26 mouse cellular contexts compared by ENCODE assay signal in the genomic region with DNA sequence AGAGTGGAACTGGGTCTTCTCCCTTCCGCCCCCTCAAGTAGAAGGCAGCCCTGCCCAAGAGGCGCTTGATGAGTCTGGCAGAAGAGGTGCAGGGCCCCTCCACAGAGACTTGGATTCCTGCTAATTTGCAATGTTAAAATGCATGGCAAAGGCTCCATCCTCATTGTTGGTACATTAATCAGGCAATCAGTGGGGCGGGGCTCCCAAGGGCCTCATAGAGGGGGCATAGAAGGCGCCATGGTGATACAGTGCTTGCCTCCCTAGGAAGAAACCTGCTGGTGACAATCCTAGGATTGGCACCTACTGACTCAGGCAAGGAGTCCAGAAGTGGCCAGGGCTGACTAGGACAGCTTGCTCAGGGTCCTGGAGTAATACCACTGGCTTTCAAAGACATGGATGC.
DNase-seq lines count a peak whose midpoint lies in the region; ATAC-seq and TF ChIP-seq lines count a peak whose summit lies in the region.
"Had no signal": no experiment of that assay in that cellular context is flagged by ENCODE, and none has a peak within 500 bp of the region (broad histone marks: within the 10 kb centered on the region; RNA-seq: fewer than 3 reads in every experiment).

No protein-coding gene starts in this region.

- H3K4me2 ChIP-seq in forebrain, embryonic 14.5 days (ENCODE audit: low read length) = no peak overlapping the region
- no peak overlapping the region for H3K4me2 ChIP-seq in forebrain, embryonic 11.5 days (ENCODE audit: low read depth, low read length, severe bottlenecking)
- H3K4me2 ChIP-seq in hindbrain, embryonic 12.5 days (replicated peaks) = no peak overlapping the region
- H3K4me2 ChIP-seq in hindbrain, embryonic 14.5 days (replicated peaks) = no peak overlapping the region
- H3K4me2 ChIP-seq in neural tube, embryonic 13.5 days = no peak overlapping the region
- no peak overlapping the region for H3K4me2 ChIP-seq in neural tube, embryonic 15.5 days
- H3K4me2 ChIP-seq in forebrain, postnatal 0 days (ENCODE audit: low read depth) = no peak overlapping the region
- H3K4me2 ChIP-seq: embryonic facial prominence, embryonic 12.5 days; limb, embryonic 15.5 days; liver, embryonic 13.5 days; midbrain, embryonic 13.5 days had no signal

- no peak overlapping the region for H3K9ac ChIP-seq in forebrain, embryonic 14.5 days (ENCODE audit: low read length)
- H3K9ac ChIP-seq in forebrain, embryonic 11.5 days (ENCODE audit: low read length) = no peak overlapping the region
- H3K9ac ChIP-seq in hindbrain, embryonic 12.5 days = no peak overlapping the region
- H3K9ac ChIP-seq in hindbrain, embryonic 14.5 days = no peak overlapping the region
- no peak overlapping the region; the same call in 1 of the 2 replicates for H3K9ac ChIP-seq in neural tube, embryonic 13.5 days
- H3K9ac ChIP-seq in neural tube, embryonic 15.5 days (replicated peaks) = no peak overlapping the region
- no peak overlapping the region for H3K9ac ChIP-seq in forebrain, postnatal 0 days
- H3K9ac ChIP-seq: limb, embryonic 15.5 days; liver, embryonic 13.5 days; midbrain, embryonic 13.5 days had no signal

- no peaks in the 10 kb centered on the region for H3K9me3 ChIP-seq in forebrain, embryonic 14.5 days (replicated peaks; ENCODE audit: control insufficient read depth, low read length)
- H3K9me3 ChIP-seq in forebrain, embryonic 11.5 days (ENCODE audit: control insufficient read depth, low read length) = no peaks in the 10 kb centered on the region
- no peaks in the 10 kb centered on the region for H3K9me3 ChIP-seq in hindbrain, embryonic 12.5 days (replicated peaks)
- H3K9me3 ChIP-seq in hindbrain, embryonic 14.5 days (ENCODE audit: control insufficient read depth, low read length) = no peaks in the 10 kb centered on the region
- H3K9me3 ChIP-seq in neural tube, embryonic 13.5 days = no peaks in the 10 kb centered on the region
- no peaks in the 10 kb centered on the region for H3K9me3 ChIP-seq in neural tube, embryonic 15.5 days (replicated peaks)
- no peaks in the 10 kb centered on the region for H3K9me3 ChIP-seq in forebrain, postnatal 0 days (ENCODE audit: low read length)
- H3K9me3 ChIP-seq: embryonic facial prominence, embryonic 12.5 days; limb, embryonic 15.5 days; liver, embryonic 13.5 days; megakaryocyte, embryonic 14.5 days; midbrain, embryonic 13.5 days had no signal

- 0 out of 2 replicates have a peak, but pooled peaks have one; percentile 16 for ATAC-seq in forebrain, embryonic 14.5 days
- ATAC-seq in forebrain, embryonic 11.5 days (replicated peaks; ENCODE audit: low FRiP score) = no peak
- 0 out of 2 replicates have a peak, but pooled peaks have one; percentile 20 for ATAC-seq in hindbrain, embryonic 12.5 days (ENCODE audit: low FRiP score)
- no peak for ATAC-seq in hindbrain, embryonic 14.5 days (ENCODE audit: low FRiP score)
- no peak for ATAC-seq in neural tube, embryonic 13.5 days (ENCODE audit: low read depth)
- ATAC-seq in neural tube, embryonic 15.5 days (ENCODE audit: low FRiP score) = no peak
- 0 out of 2 replicates have a peak, but pooled peaks have one; percentile 9 for ATAC-seq in forebrain, postnatal 0 days
- ATAC-seq: CD4-positive, CD25-positive, alpha-beta regulatory T cell, adult 4 months; intestine, embryonic 16.5 days; lung, postnatal 0 days; midbrain, embryonic 13.5 days had no signal

- H3K4me1 ChIP-seq in forebrain, embryonic 14.5 days (ENCODE audit: control insufficient read depth, insufficient read depth, low read length) = peaks cover 27% of the 10 kb centered on the region
- H3K4me1 ChIP-seq in forebrain, embryonic 11.5 days (replicated peaks; ENCODE audit: control insufficient read depth, insufficient read depth, low read length) = peaks cover 9% of the 10 kb centered on the region
- H3K4me1 ChIP-seq in hindbrain, embryonic 12.5 days = peaks cover 51% of the 10 kb centered on the region
- peaks cover 35% of the 10 kb centered on the region for H3K4me1 ChIP-seq in hindbrain, embryonic 14.5 days (replicated peaks; ENCODE audit: control insufficient read depth, insufficient read depth, low read length)
- H3K4me1 ChIP-seq in neural tube, embryonic 13.5 days (replicated peaks) = peaks cover 63% of the 10 kb centered on the region
- peaks cover 48% of the 10 kb centered on the region for H3K4me1 ChIP-seq in neural tube, embryonic 15.5 days
- no peaks in the 10 kb centered on the region for H3K4me1 ChIP-seq in forebrain, postnatal 0 days (ENCODE audit: insufficient read depth)

- TF ChIP-seq CTCF in forebrain, postnatal 0 days (IDR thresholded peaks at IDR 0.05; ENCODE audit: low read depth) = no peak

- no peaks in the 10 kb centered on the region for H3K36me3 ChIP-seq in forebrain, embryonic 14.5 days (ENCODE audit: control insufficient read depth, insufficient read depth, low read length)
- H3K36me3 ChIP-seq in forebrain, embryonic 11.5 days (ENCODE audit: control insufficient read depth, insufficient read depth, low read length) = no peaks in the 10 kb centered on the region
- H3K36me3 ChIP-seq in hindbrain, embryonic 12.5 days = no peaks in the 10 kb centered on the region
- no peaks in the 10 kb centered on the region; the same call in 1 of the 2 replicates for H3K36me3 ChIP-seq in hindbrain, embryonic 14.5 days (replicated peaks; ENCODE audit: control insufficient read depth, insufficient read depth)
- no peaks in the 10 kb centered on the region for H3K36me3 ChIP-seq in neural tube, embryonic 13.5 days
- no peaks in the 10 kb centered on the region for H3K36me3 ChIP-seq in neural tube, embryonic 15.5 days
- no peaks in the 10 kb centered on the region for H3K36me3 ChIP-seq in forebrain, postnatal 0 days (ENCODE audit: insufficient read depth)
- H3K36me3 ChIP-seq: embryonic facial prominence, embryonic 12.5 days; limb, embryonic 15.5 days; liver, embryonic 13.5 days; midbrain, embryonic 13.5 days had no signal

- DNase-seq in forebrain, embryonic 14.5 days (ENCODE audit: low spot score) = peak; percentile 54
- no peak for DNase-seq in forebrain, embryonic 11.5 days (ENCODE audit: low spot score)
- DNase-seq in hindbrain, embryonic 14.5 days (ENCODE audit: low spot score) = no peak
- DNase-seq in forebrain, postnatal 0 days = no peak
- no peak for DNase-seq in urinary bladder, adult 18-20 months (ENCODE audit: low spot score in 2 of 2)
- DNase-seq: cerebellum, adult 8-10 months; embryo, embryonic 11 days; heart, adult 2 months; kidney, adult 8-10 months; kidney, postnatal 14 days; left cerebral cortex, postnatal 4 days; liver, embryonic 13.5 days; lung, adult 18-20 months; lung, postnatal 4 days; right cerebral cortex, postnatal 4 days; thymus, postnatal 4 days had no signal

- WGBS in forebrain, embryonic 14.5 days = 45% methylated on average over 4 of the region's 4 CpGs
- WGBS in forebrain, embryonic 11.5 days = 75% methylated on average over 4 of the region's 4 CpGs
- WGBS in hindbrain, embryonic 12.5 days = 80% methylated on average over 4 of the region's 4 CpGs
- WGBS in hindbrain, embryonic 14.5 days = 63% methylated on average over 4 of the region's 4 CpGs
- 64% methylated on average over 4 of the region's 4 CpGs for WGBS in neural tube, embryonic 13.5 days
- 62% methylated on average over 4 of the region's 4 CpGs for WGBS in neural tube, embryonic 15.5 days
- WGBS in forebrain, postnatal 0 days = 47% methylated on average over 4 of the region's 4 CpGs

- H3K27me3 ChIP-seq in forebrain, embryonic 14.5 days (replicated peaks; ENCODE audit: control insufficient read depth, insufficient read depth, low read length) = no peaks in the 10 kb centered on the region
- H3K27me3 ChIP-seq in forebrain, embryonic 11.5 days (ENCODE audit: control insufficient read depth, insufficient read depth, low read length) = no peaks in the 10 kb centered on the region; the same call in 1 of the 2 replicates
- 0 out of 2 replicates have a peak, but pooled peaks cover 3% of the 10 kb centered on the region for H3K27me3 ChIP-seq in hindbrain, embryonic 12.5 days
- no peaks in the 10 kb centered on the region for H3K27me3 ChIP-seq in hindbrain, embryonic 14.5 days (ENCODE audit: control insufficient read depth, insufficient read depth, low read length)
- H3K27me3 ChIP-seq in neural tube, embryonic 13.5 days = no peaks in the 10 kb centered on the region
- H3K27me3 ChIP-seq in neural tube, embryonic 15.5 days (replicated peaks) = no peaks in the 10 kb centered on the region
- no peaks in the 10 kb centered on the region for H3K27me3 ChIP-seq in forebrain, postnatal 0 days (ENCODE audit: insufficient read depth, low read length)
- H3K27me3 ChIP-seq: limb, embryonic 15.5 days; liver, embryonic 13.5 days; midbrain, embryonic 13.5 days had no signal

- no peak overlapping the region for H3K27ac ChIP-seq in forebrain, embryonic 14.5 days (ENCODE audit: low read depth, low read length)
- H3K27ac ChIP-seq in forebrain, embryonic 11.5 days (ENCODE audit: low read depth, low read length) = no peak overlapping the region
- H3K27ac ChIP-seq in hindbrain, embryonic 12.5 days = peak overlapping the region; percentile 0; the same call in 1 of the 2 replicates
- H3K27ac ChIP-seq in hindbrain, embryonic 14.5 days = no peak overlapping the region
- 0 out of 2 replicates have a peak overlapping the region, but pooled peaks have one; percentile 18 for H3K27ac ChIP-seq in neural tube, embryonic 13.5 days (replicated peaks)
- no peak overlapping the region for H3K27ac ChIP-seq in neural tube, embryonic 15.5 days (replicated peaks)
- no peak overlapping the region for H3K27ac ChIP-seq in forebrain, postnatal 0 days (ENCODE audit: low read depth, low read length)
- H3K27ac ChIP-seq: embryonic facial prominence, embryonic 12.5 days; heart, adult 2 months; limb, embryonic 15.5 days; liver, embryonic 13.5 days had no signal

- no peak overlapping the region for H3K4me3 ChIP-seq in forebrain, embryonic 14.5 days (ENCODE audit: low read depth, low read length)
- H3K4me3 ChIP-seq in forebrain, embryonic 11.5 days (ENCODE audit: low read depth, low read length) = no peak overlapping the region
- no peak overlapping the region for H3K4me3 ChIP-seq in hindbrain, embryonic 12.5 days
- no peak overlapping the region for H3K4me3 ChIP-seq in hindbrain, embryonic 14.5 days (replicated peaks; ENCODE audit: low read length)
- H3K4me3 ChIP-seq in neural tube, embryonic 13.5 days = no peak overlapping the region
- H3K4me3 ChIP-seq in neural tube, embryonic 15.5 days (replicated peaks) = no peak overlapping the region
- no peak overlapping the region for H3K4me3 ChIP-seq in forebrain, postnatal 0 days (ENCODE audit: low read depth, low read length)
- H3K4me3 ChIP-seq: embryonic facial prominence, embryonic 12.5 days; heart, adult 2 months; limb, embryonic 15.5 days; liver, embryonic 13.5 days; megakaryocyte, embryonic 14.5 days; midbrain, embryonic 13.5 days had no signal

Comparison
In these comparisons a context has a peak if more than half of its experiments do, and no peak if none do; other contexts are left out.
1. ATAC-seq: peak in forebrain, embryonic 14.5 days (single experiment), hindbrain, embryonic 12.5 days (single experiment) and forebrain, postnatal 0 days (single experiment); none in forebrain, embryonic 11.5 days (single experiment), hindbrain, embryonic 14.5 days (single experiment), neural tube, embryonic 13.5 days (single experiment) and neural tube, embryonic 15.5 days (single experiment).
2. H3K27ac ChIP-seq: peak in hindbrain, embryonic 12.5 days (single experiment) and neural tube, embryonic 13.5 days (single experiment); none in forebrain, embryonic 14.5 days (single experiment), forebrain, embryonic 11.5 days (single experiment), hindbrain, embryonic 14.5 days (single experiment), neural tube, embryonic 15.5 days (single experiment) and forebrain, postnatal 0 days (single experiment).